Mouse (Mus musculus) liver, postnatal 0 days (tissue): ENCODE data around the gene Cd300lb. TPM values are rescaled to one million over a fixed set of nuclear protein-coding genes. Genes with fewer than 3 reads are reported as not detected.
A peak's percentile ranks its signal among the peaks of the same experiment; 100 is the strongest.

ENCODE experiments used
- ATAC-seq: fragments of 200-750 bp; cut with Nextera tagmentation; 2 replicates; pipeline ENCODE4 v1.8.0; 2017; ENCODE audit warnings: mild to moderate bottlenecking, moderate library complexity
- DNase-seq: peaks from one replicate; pipeline ENCODE4 v3.0.0-alpha.2; 2016
- H3K27ac ChIP-seq: fragments of 300-500 bp; sonication (generic); 2 replicates; pipeline ENCODE4 v1.5.1; 2014; ENCODE audit warnings: antibody characterized with exemption, moderate library complexity, mild to moderate bottlenecking, low read depth
- H3K27me3 ChIP-seq: fragments of 300-500 bp; sonication (generic); 2 replicates; pipeline ENCODE4 v1.6.1; 2014; ENCODE audit warnings: low read length, control low read depth, mixed read lengths; ENCODE audit not compliant: insufficient read depth
- H3K36me3 ChIP-seq: fragments of 300-500 bp; sonication (generic); replicated peaks from 2 replicates; pipeline ENCODE4 v1.6.1; 2014; ENCODE audit warnings: mild to moderate bottlenecking, control low read depth, low read length, moderate library complexity, mixed read lengths; ENCODE audit not compliant: insufficient read depth
- H3K4me1 ChIP-seq: fragments of 300-500 bp; sonication (generic); 2 replicates; pipeline ENCODE4 v1.6.1; 2014; ENCODE audit warnings: antibody characterized with exemption, mild to moderate bottlenecking, control low read depth; ENCODE audit not compliant: insufficient read depth
- H3K4me2 ChIP-seq: fragments of 300-500 bp; sonication (generic); 2 replicates; pipeline ENCODE4 v1.6.1; 2014; ENCODE audit warnings: low read depth, mild to moderate bottlenecking, low read length, moderate library complexity, mixed read lengths
- H3K4me3 ChIP-seq: fragments of 300-500 bp; sonication (generic); 2 replicates; pipeline ENCODE4 v1.5.1; 2014; ENCODE audit warnings: low read depth, low read length
- H3K9ac ChIP-seq: fragments of 300-500 bp; sonication (generic); replicated peaks from 2 replicates; pipeline ENCODE4 v1.6.1; 2014; ENCODE audit warnings: mild to moderate bottlenecking, moderate library complexity
- H3K9me3 ChIP-seq: fragments of 300-500 bp; sonication (generic); 2 replicates; pipeline ENCODE4 v1.6.1; 2016; ENCODE audit warnings: mild to moderate bottlenecking, control low read depth, low read length, mixed read lengths
- CTCF ChIP-seq: sonication (generic); IDR thresholded peaks from 2 replicates; pipeline ENCODE4 v1.5.1; 2016; ENCODE audit warnings: antibody characterized with exemption, low read depth
- EP300 ChIP-seq: IDR thresholded peaks from 2 replicates; pipeline ENCODE4 v1.6.1; 2016; ENCODE audit warnings: antibody characterized with exemption, low read depth, mild to moderate bottlenecking
- WGBS: fragments of 180-500 bp; shearing (Covaris S2); extraction: QIAGEN DNeasy Blood & Tissue Kit; methylation state at CpG from one replicate; pipeline ENCODE4 v1.1.7; 2014; ENCODE audit not compliant: insufficient replicate concordance; 5-methylcytosine and 5-hydroxymethylcytosine counted together
- polyA plus RNA-seq: library from polyadenylated mRNA; unstranded; fragments of >200 nt; fragmentation: Nextera tagmentation; extraction: Ambion mirVana; gene quantifications from 2 replicates; pipeline ENCODE4 v1.2.1, GENCODE M21; 2015

Cd300lb gene
- polyA plus RNA-seq, 1 experiment from 2014 or later, result 2.5 TPM

DNA sequence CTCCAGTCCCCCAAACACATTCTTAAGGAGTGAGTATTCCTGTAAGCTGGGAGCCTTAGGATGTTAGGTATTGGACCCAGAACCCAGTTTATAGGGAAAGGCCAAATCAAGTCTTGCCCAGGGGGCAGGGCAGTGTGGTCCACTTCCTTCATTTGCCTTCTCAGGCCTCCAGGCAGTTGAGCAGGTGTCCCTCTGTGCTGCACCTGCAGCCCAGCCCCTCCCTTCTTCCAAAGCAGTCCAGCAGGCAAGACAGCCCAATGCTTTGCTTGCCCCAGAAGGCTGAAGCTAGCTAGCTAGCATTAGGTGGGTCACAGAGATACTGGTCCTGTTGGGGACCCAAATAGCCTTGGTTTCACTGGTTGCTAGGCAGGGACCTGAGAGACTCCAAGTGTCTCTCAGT, 54.0 kb downstream of the Cd300lb start:
- Histone ChIP-seq H3K9me3 (no peaks in the 10 kb centered on the region), H3K9ac (no peak overlapping the region), H3K27me3 (no peaks in the 10 kb centered on the region), H3K4me2 (no peak overlapping the region), H3K36me3 (no peaks in the 10 kb centered on the region), H3K4me3 (no peak overlapping the region), H3K27ac (peak overlapping the region; percentile 37; the same call in 1 of the 2 replicates), H3K4me1 (peaks cover 26% of the 10 kb centered on the region)
- no peak for ATAC-seq
- no peak for DNase-seq
- no peak for TF ChIP-seq CTCF
- no peak for TF ChIP-seq EP300

DNA sequence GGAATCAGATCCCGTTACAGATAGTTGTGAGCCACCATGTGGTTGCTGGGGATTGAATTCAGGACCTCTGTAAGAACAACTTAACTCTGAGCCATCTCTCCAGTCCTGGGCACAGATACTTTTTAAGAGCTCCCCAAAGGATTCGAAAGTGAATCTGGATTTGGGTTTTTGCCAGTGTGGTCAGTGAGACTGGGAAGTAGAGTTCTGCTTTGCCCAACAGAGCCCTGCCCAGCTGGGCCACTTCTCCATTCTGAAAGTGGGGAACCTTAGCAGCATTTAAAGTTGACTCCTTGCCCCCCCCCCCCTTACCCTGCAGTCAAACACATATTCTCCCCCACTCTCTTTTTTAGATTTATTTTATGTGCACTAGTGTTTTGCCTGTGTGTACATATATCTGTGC, 54.5 kb downstream of the Cd300lb start:
- WGBS, result 50% methylated on average over 2 of the region's 2 CpGs
- H3K4me1 ChIP-seq, result peaks cover 29% of the 10 kb centered on the region
- no peak overlapping the region for H3K4me2 ChIP-seq
- H3K27me3 ChIP-seq, result no peaks in the 10 kb centered on the region
- TF ChIP-seq EP300, result no peak
- no peak for TF ChIP-seq CTCF
- H3K9me3 ChIP-seq, result no peaks in the 10 kb centered on the region
- H3K36me3 ChIP-seq, result no peaks in the 10 kb centered on the region
- H3K27ac ChIP-seq, result peak overlapping the region; percentile 37; the same call in 1 of the 2 replicates
- DNase-seq (peak; percentile 46), ATAC-seq (peak; percentile 31; the same call in 1 of the 2 replicates)
- H3K9ac ChIP-seq, result no peak overlapping the region
- H3K4me3 ChIP-seq, result no peak overlapping the region

DNA sequence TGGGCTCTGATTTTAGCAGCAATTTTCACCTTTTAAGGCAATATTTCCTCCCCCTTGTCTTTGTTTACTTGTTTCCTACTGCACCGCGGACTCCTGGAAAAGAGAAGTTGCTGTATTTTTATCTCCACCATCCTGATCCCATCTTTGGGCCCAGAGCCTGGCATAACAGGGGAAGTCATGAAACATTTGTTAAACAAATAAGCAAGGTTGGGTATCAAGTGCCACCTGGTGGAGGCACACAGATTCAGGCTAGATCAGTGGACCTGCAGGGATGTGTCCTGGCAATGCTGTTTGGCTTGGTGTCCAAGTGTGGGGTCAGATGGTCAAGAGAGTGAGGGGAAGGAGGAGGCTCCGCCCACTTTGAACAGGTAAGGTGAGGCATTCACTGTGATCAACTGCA, 57.0 kb downstream of the Cd300lb start:
- DNase-seq, result peak; percentile 63
- H3K9me3 ChIP-seq, result no peaks in the 10 kb centered on the region
- H3K9ac ChIP-seq, result no peak overlapping the region
- H3K4me1 ChIP-seq, result peaks cover 40% of the 10 kb centered on the region
- no peaks in the 10 kb centered on the region for H3K27me3 ChIP-seq
- 20% methylated on average over 3 of the region's 3 CpGs for WGBS
- peak; percentile 39; the same call in 1 of the 2 replicates for ATAC-seq
- H3K4me2 ChIP-seq, result no peak overlapping the region
- no peak overlapping the region for H3K4me3 ChIP-seq
- H3K27ac ChIP-seq, result no peak overlapping the region
- TF ChIP-seq EP300 (no peak), CTCF (peak; percentile 81)
- H3K36me3 ChIP-seq, result peaks cover 3% of the 10 kb centered on the region; the same call in 1 of the 2 replicates

DNA sequence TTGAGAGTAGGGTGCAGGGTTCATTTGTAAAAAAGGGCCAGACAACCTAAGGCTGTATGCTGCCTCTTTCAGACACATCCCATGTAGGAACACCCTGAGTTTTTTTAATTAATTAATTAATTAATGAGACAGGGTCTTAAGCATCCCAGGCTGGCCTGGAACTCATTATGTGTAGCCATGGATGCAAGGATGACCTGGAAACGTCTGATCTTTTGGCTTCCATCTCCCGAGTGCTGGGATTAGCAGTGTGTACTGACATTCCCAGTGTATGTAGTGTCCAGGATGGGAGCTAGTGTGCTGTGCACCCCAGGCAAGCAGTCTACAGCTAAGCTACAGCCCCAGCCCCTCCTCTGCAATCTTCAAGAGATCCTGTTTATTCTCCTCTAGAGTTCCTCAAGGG, 57.6 kb downstream of the Cd300lb start:
- Histone ChIP-seq H3K4me3 (no peak overlapping the region), H3K36me3 (peaks cover 3% of the 10 kb centered on the region; the same call in 1 of the 2 replicates), H3K27ac (no peak overlapping the region), H3K4me1 (peaks cover 40% of the 10 kb centered on the region), H3K9me3 (no peaks in the 10 kb centered on the region), H3K4me2 (no peak overlapping the region), H3K9ac (no peak overlapping the region), H3K27me3 (no peaks in the 10 kb centered on the region)
- 56% methylated on average over 2 of the region's 2 CpGs for WGBS
- TF ChIP-seq CTCF (no peak), EP300 (no peak)
- DNase-seq, result no peak
- no peak for ATAC-seq

DNA sequence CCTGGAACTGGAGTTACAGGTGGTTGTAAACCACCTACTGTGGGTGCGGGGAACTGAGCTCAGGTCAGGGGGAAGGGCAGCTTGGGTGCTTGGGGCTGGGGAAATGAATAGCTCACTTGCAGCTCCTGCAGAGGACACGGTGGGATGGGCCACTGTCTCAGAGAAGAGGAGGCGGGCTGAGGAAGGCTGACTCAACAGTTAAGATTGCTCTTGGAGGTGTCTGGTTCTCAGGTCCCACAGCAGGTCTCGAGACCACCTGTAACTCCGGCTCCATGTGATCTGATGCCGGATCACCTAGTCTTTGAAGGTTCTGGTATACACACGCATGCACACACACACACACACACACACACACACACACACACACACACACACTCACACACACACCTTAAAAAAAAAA, 58.0 kb downstream of the Cd300lb start:
- H3K27ac ChIP-seq, result no peak overlapping the region
- H3K36me3 ChIP-seq, result peaks cover 4% of the 10 kb centered on the region; the same call in 1 of the 2 replicates
- peaks cover 40% of the 10 kb centered on the region for H3K4me1 ChIP-seq
- no peaks in the 10 kb centered on the region for H3K9me3 ChIP-seq
- no peak for ATAC-seq
- no peaks in the 10 kb centered on the region for H3K27me3 ChIP-seq
- DNase-seq, result no peak
- WGBS, result 62% methylated on average over 7 of the region's 7 CpGs
- no peak overlapping the region for H3K9ac ChIP-seq
- no peak overlapping the region for H3K4me3 ChIP-seq
- TF ChIP-seq CTCF (no peak), EP300 (no peak)
- no peak overlapping the region for H3K4me2 ChIP-seq

DNA sequence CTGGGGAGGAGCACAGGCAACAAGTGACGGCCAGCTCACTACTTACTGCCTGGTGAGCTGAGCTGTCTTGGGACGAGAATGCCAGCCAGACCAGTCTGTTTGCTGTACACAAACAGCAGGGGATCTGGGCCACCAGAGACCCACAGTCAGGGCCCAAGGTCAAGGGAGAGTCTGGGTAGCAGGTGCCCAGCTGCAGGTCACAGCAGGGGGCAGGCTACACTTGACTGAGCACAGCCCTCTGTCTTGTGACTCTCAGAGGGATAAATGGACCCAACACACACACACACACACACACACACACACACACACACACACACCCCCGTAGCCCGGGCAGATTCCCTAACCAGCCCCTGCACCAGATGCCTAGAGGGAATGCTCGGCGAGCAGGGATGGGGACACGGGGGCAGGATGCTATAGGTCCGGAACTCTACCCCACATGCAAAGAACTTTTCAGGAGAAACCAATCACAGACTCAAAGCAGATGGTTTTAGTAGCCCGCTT, 58.8 kb downstream of the Cd300lb start:
- Histone ChIP-seq H3K36me3 (peaks cover 12% of the 10 kb centered on the region), H3K4me3 (no peak overlapping the region), H3K9ac (no peak overlapping the region), H3K9me3 (no peaks in the 10 kb centered on the region), H3K4me2 (no peak overlapping the region), H3K27ac (no peak overlapping the region), H3K4me1 (peaks cover 40% of the 10 kb centered on the region), H3K27me3 (no peaks in the 10 kb centered on the region)
- DNase-seq (no peak), ATAC-seq (peak; percentile 23; the same call in 1 of the 2 replicates)
- no peak for TF ChIP-seq CTCF
- no peak for TF ChIP-seq EP300
- 32% methylated on average over 9 of the region's 9 CpGs for WGBS
